Comparison of ENCODE assay signal across 12 mouse cellular contexts in genomic region chr9:107255596-107255995, GRCm38 (mm10). TPM values are rescaled to one million over a fixed set of nuclear protein-coding genes. Genes with fewer than 3 reads are reported as not detected.
DNase-seq lines count a peak whose midpoint lies in the region; ATAC-seq and TF ChIP-seq lines count a peak whose summit lies in the region.
"Had no signal": no experiment of that assay in that cellular context is flagged by ENCODE, and none has a peak within 500 bp of the region (broad histone marks: within the 10 kb centered on the region; RNA-seq: fewer than 3 reads in every experiment).

No protein-coding gene starts in this region.

- H3K4me1 ChIP-seq in hindbrain, embryonic 15.5 days (replicated peaks): peaks cover 49% of the 10 kb centered on the region

- no peak overlapping the region for H3K4me2 ChIP-seq in hindbrain, embryonic 15.5 days
- H3K4me2 ChIP-seq: limb, embryonic 15.5 days; neural tube, embryonic 12.5 days had no signal

- H3K9ac ChIP-seq in hindbrain, embryonic 15.5 days: no peak overlapping the region
- H3K9ac ChIP-seq: limb, embryonic 15.5 days; neural tube, embryonic 12.5 days had no signal

- H3K27me3 ChIP-seq in hindbrain, embryonic 15.5 days: no peaks in the 10 kb centered on the region
- H3K27me3 ChIP-seq: neural tube, embryonic 12.5 days had no signal

- DNase-seq in left cerebral cortex, adult 2 months (ENCODE audit: extremely low spot score in 1 of 2, low spot score in 2 of 2): no peak
- DNase-seq in left cerebral cortex, adult 18-20 months (ENCODE audit: low spot score in 2 of 2): no peak
- DNase-seq in cerebellum, postnatal 10 days: peak; percentile 78 to 84
- DNase-seq in retina, postnatal 1 day: peak; percentile 67
- DNase-seq in urinary bladder, postnatal 10 days (ENCODE audit: low spot score): no peak
- DNase-seq in thymus, postnatal 10 days (ENCODE audit: low spot score in 2 of 2): no peak
- DNase-seq: layer of hippocampus, adult 9-11 months; lung, postnatal 14 days had no signal

- H3K9me3 ChIP-seq in hindbrain, embryonic 15.5 days: no peaks in the 10 kb centered on the region
- H3K9me3 ChIP-seq: limb, embryonic 15.5 days; neural tube, embryonic 12.5 days had no signal

- H3K36me3 ChIP-seq in hindbrain, embryonic 15.5 days: no peaks in the 10 kb centered on the region
- H3K36me3 ChIP-seq: limb, embryonic 15.5 days; neural tube, embryonic 12.5 days had no signal

- intact Hi-C loops in left cerebral cortex, adult 2 months (cut with DNase I): no loop called here

- TF ChIP-seq CTCF in left cerebral cortex, adult 2 months (IDR thresholded peaks at IDR 0.05): no peak

- 21% methylated on average over 3 of the region's 3 CpGs for WGBS in hindbrain, embryonic 15.5 days

- peak; percentile 36; the same call in 1 of the 2 replicates for ATAC-seq in hindbrain, embryonic 15.5 days (ENCODE audit: low FRiP score, low read depth)
- ATAC-seq: intestine, postnatal 0 days had no signal

- H3K4me3 ChIP-seq in left cerebral cortex, adult 2 months: no peak overlapping the region
- H3K4me3 ChIP-seq in hindbrain, embryonic 15.5 days: no peak overlapping the region
- H3K4me3 ChIP-seq: limb, embryonic 15.5 days; neural tube, embryonic 12.5 days had no signal

- peak overlapping the region; percentile 85 for H3K27ac ChIP-seq in left cerebral cortex, adult 2 months
- H3K27ac ChIP-seq in hindbrain, embryonic 15.5 days (replicated peaks): peak overlapping the region; percentile 56
- H3K27ac ChIP-seq: limb, embryonic 15.5 days; neural tube, embryonic 12.5 days had no signal

RNA-seq across cellular contexts. Expression of gene Dock3, which starts 23.9 kb away (rescaled TPM):
- total RNA-seq in left cerebral cortex, adult 2 months (2021): 100 to 1,000 TPM; 216 to 221 TPM
- 100 to 1,000 TPM; 199 to 214 TPM for total RNA-seq in left cerebral cortex, adult 18-20 months (2021)
- 22.5 and 28.5 TPM in 2 replicates for polyA plus RNA-seq in hindbrain, embryonic 15.5 days (2015; fragmentation: Nextera tagmentation; extraction: Ambion mirVana)

RNA-seq across cellular contexts. Expression of gene Mapkapk3, which starts 34.1 kb away (rescaled TPM):
- 1 to 10 TPM; 3.4 to 3.5 TPM for total RNA-seq in left cerebral cortex, adult 2 months (2021)
- 1 to 10 TPM; 3.3 to 4.3 TPM for total RNA-seq in left cerebral cortex, adult 18-20 months (2021)
- polyA plus RNA-seq in hindbrain, embryonic 15.5 days (2015; fragmentation: Nextera tagmentation; extraction: Ambion mirVana): 2.7 and 3.0 TPM in 2 replicates

RNA-seq across cellular contexts. Expression of gene Cish, which starts 40.2 kb away (rescaled TPM):
- total RNA-seq in left cerebral cortex, adult 2 months (2021): 10 to 100 TPM in 1 of 2 experiments, 1 to 10 TPM in 1; 9.6 to 10.7 TPM
- 1 to 10 TPM; 6.9 to 9.1 TPM for total RNA-seq in left cerebral cortex, adult 18-20 months (2021)
- 10.9 and 13.7 TPM in 2 replicates for polyA plus RNA-seq in hindbrain, embryonic 15.5 days (2015; fragmentation: Nextera tagmentation; extraction: Ambion mirVana)

Comparison
In these comparisons a context has a peak if more than half of its experiments do, and no peak if none do; other contexts are left out.
1. DNase-seq: peak in cerebellum, postnatal 10 days (2 of 2) and retina, postnatal 1 day (single experiment); none in left cerebral cortex, adult 2 months (0 of 2), left cerebral cortex, adult 18-20 months (0 of 2), urinary bladder, postnatal 10 days (single experiment) and thymus, postnatal 10 days (0 of 2).